Mouse (Mus musculus) erythroblast, embryonic 14.5 days (primary cell): ENCODE data around the gene Icam5.

Experiments used
- GATA1 ChIP-seq: IDR thresholded peaks from 2 replicates; pipeline ENCODE4 v1.6.1; 2012; ENCODE audit warnings: low read length, inconsistent platforms, mixed read lengths
- TAL1 ChIP-seq: IDR thresholded peaks from 3 replicates; pipeline ENCODE4 v1.6.1; 2012; ENCODE audit warnings: low read length, inconsistent platforms, mixed read lengths

GRCm38 (mm10) chr9:20986952-20987686 is 44.8 kb upstream of the Icam5 start:
- TF ChIP-seq TAL1 (no peak), GATA1 (no peak)
